Mouse (Mus musculus) midbrain, embryonic 16.5 days (tissue): ENCODE results near the gene Gm1604a. TPM values are rescaled to one million over a fixed set of nuclear protein-coding genes. Genes with fewer than 3 reads are reported as not detected.
"Not testable (repeated sequence)": the region's sequence is repeated elsewhere in the genome, so short reads cannot be mapped to it uniquely, and the experiment has no call there.

ENCODE experiments used
- ATAC-seq: fragments of 200-750 bp; cut with Nextera tagmentation; 2 replicates; pipeline ENCODE4 v1.8.0; 2017; ENCODE audit warnings: moderate TSS enrichment
- H3K27ac ChIP-seq: fragments of 300-500 bp; sonication (generic); 2 replicates; pipeline ENCODE4 v1.5.1; 2014; ENCODE audit warnings: mild to moderate bottlenecking, low read length, mixed read lengths
- H3K27me3 ChIP-seq: fragments of 300-500 bp; sonication (generic); 2 replicates; pipeline ENCODE4 v1.6.1; 2014; ENCODE audit warnings: low read depth, low read length, mixed read lengths; ENCODE audit not compliant: control insufficient read depth, insufficient read depth
- H3K36me3 ChIP-seq: fragments of 300-500 bp; sonication (generic); 2 replicates; pipeline ENCODE4 v1.6.1; 2014; ENCODE audit warnings: mild to moderate bottlenecking, low read length, moderate library complexity, mixed read lengths; ENCODE audit not compliant: control insufficient read depth, insufficient read depth
- H3K4me1 ChIP-seq: fragments of 300-500 bp; sonication (generic); 2 replicates; pipeline ENCODE4 v1.6.1; 2014; ENCODE audit warnings: mild to moderate bottlenecking, low read length, mixed read lengths; ENCODE audit not compliant: control insufficient read depth, insufficient read depth
- H3K4me2 ChIP-seq: fragments of 300-500 bp; sonication (generic); 2 replicates; pipeline ENCODE4 v1.6.1; 2014; ENCODE audit warnings: mild to moderate bottlenecking, low read length, mixed read lengths
- H3K4me3 ChIP-seq: fragments of 300-500 bp; sonication (generic); 2 replicates; pipeline ENCODE4 v1.5.1; 2014; ENCODE audit warnings: low read depth, mild to moderate bottlenecking, low read length, moderate library complexity, mixed read lengths
- H3K9ac ChIP-seq: fragments of 300-500 bp; sonication (generic); 2 replicates; pipeline ENCODE4 v1.6.1; 2014; ENCODE audit warnings: low read depth, low read length, mixed read lengths
- H3K9me3 ChIP-seq: fragments of 300-500 bp; sonication (generic); replicated peaks from 2 replicates; pipeline ENCODE4 v1.6.1; 2014; ENCODE audit warnings: mild to moderate bottlenecking, low read length, mixed read lengths; ENCODE audit not compliant: control insufficient read depth, poor library complexity, severe bottlenecking
- WGBS: fragments of 180-500 bp; shearing (Covaris S2); extraction: QIAGEN DNeasy Blood & Tissue Kit; methylation state at CpG from one replicate; pipeline ENCODE4 v1.1.7; 2014; 5-methylcytosine and 5-hydroxymethylcytosine counted together
- polyA plus RNA-seq: library from polyadenylated mRNA; unstranded; fragments of >200 nt; fragmentation: Nextera tagmentation; extraction: Ambion mirVana; gene quantifications from 2 replicates; pipeline ENCODE4 v1.2.1, GENCODE M21; 2015

The Gm1604a gene
- polyA plus RNA-seq, 1 experiment from 2014 or later, result 0.48 TPM

GRCm38 (mm10) chr17:7001790-7002585 lies 23.4 kb upstream of the Gm1604a start:
- H3K9me3 ChIP-seq, H3K36me3 ChIP-seq, H3K4me1 ChIP-seq, H3K4me2 ChIP-seq, H3K4me3 ChIP-seq, ATAC-seq, H3K27ac ChIP-seq, H3K9ac ChIP-seq, H3K27me3 ChIP-seq: not testable (repeated sequence)
- 81% methylated on average over 7 of the region's 12 CpGs for WGBS

- not testable (repeated sequence) for H3K9me3 ChIP-seq, H3K36me3 ChIP-seq, H3K27ac ChIP-seq, H3K9ac ChIP-seq, H3K4me2 ChIP-seq, ATAC-seq, H3K27me3 ChIP-seq, H3K4me3 ChIP-seq, H3K4me1 ChIP-seq
- no CpG with 5 or more reads among the region's 3 CpGs for WGBS
Observed at GRCm38 (mm10) chr17:7003392-7003791, 22.0 kb upstream of the Gm1604a start.

DNA sequence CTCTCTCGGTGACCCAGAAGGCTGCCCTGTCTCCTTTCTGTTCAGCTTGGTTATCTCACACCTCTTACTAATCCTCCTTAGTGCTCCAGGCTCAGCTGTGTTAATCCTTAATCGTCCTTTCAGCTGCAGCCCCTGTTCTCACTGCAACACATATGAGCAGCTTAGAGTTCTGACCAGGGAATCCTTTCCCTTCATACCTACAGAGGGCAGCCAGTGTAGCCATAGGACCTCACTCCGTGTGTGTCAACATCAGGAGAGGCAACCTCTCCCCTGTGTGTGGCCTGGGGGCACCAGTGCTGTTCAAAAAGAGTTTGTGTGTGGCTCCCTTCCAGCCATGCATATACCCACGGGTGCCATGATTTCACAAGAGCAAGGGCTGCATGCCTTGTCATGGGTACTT lies 19.7 kb upstream of the Gm1604a start:
- not testable (repeated sequence) for ATAC-seq, H3K9ac ChIP-seq, H3K27ac ChIP-seq, H3K4me1 ChIP-seq, H3K27me3 ChIP-seq, H3K36me3 ChIP-seq, H3K4me3 ChIP-seq, H3K4me2 ChIP-seq, H3K9me3 ChIP-seq
- WGBS, result 28% methylated on average over 2 of the region's 4 CpGs

- H3K9me3 ChIP-seq, H3K27ac ChIP-seq, ATAC-seq: not testable (repeated sequence)
Observed at GRCm38 (mm10) chr17:7008885-7009284, 16.5 kb upstream of the Gm1604a start.

DNA sequence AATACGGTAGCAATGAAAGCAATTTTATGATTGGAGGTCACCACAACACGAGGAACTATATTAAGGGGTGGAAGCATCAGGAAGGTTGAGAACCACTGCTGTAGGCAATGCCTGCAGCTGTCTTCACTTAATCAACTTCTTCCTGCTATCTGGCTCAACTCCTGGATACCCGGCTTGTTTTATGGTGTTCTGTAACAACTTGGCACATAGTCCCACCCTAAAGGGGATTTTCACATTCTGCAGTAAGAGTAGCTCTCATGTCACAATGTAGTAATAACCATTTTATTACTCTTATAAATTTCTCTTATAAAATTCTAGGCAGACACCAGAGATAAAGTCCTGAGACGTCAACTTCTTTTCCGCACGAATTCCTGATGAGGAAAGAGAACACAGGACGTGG lies 15.9 kb upstream of the Gm1604a start:
- H3K9ac ChIP-seq, H3K9me3 ChIP-seq, H3K27me3 ChIP-seq, H3K36me3 ChIP-seq, H3K27ac ChIP-seq, H3K4me2 ChIP-seq, ATAC-seq, H3K4me3 ChIP-seq, H3K4me1 ChIP-seq: not testable (repeated sequence)
- no CpG with 5 or more reads among the region's 7 CpGs for WGBS

More at GRCm38 (mm10) chr17:7008885-7009284, 16.5 kb upstream of the Gm1604a start:
- H3K9ac ChIP-seq, H3K27me3 ChIP-seq, H3K4me1 ChIP-seq, H3K4me2 ChIP-seq, H3K36me3 ChIP-seq, H3K4me3 ChIP-seq: not testable (repeated sequence)

DNA sequence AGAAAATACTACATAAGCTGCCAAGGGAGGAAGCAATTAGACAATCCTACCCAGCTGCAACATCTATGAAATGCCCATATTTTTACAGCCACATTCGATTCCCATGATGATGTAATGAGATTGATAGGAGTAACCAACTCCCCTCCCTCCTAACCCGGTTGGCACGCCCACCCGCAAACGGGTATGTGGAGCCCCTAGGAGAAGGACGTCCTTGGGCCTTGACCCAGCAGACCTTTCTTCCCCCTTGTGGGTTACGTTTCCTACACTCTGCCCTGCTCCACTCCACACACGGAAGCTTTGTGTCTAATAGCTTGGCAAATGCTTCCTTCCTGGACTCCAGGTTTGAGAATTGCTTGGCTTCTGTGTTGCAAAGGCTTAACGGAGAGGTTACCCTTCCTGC lies 15.5 kb upstream of the Gm1604a start:
- H3K4me3 ChIP-seq, H3K27ac ChIP-seq, H3K9ac ChIP-seq, H3K4me2 ChIP-seq, H3K36me3 ChIP-seq, H3K27me3 ChIP-seq, ATAC-seq, H3K9me3 ChIP-seq, H3K4me1 ChIP-seq: not testable (repeated sequence)
- WGBS, result 81% methylated on average over 4 of the region's 9 CpGs

- H3K9ac ChIP-seq, H3K36me3 ChIP-seq, ATAC-seq, H3K9me3 ChIP-seq, H3K27ac ChIP-seq, H3K27me3 ChIP-seq, H3K4me2 ChIP-seq, H3K4me3 ChIP-seq, H3K4me1 ChIP-seq: not testable (repeated sequence)
- no CpG with 5 or more reads among the region's 1 CpGs for WGBS
Observed at GRCm38 (mm10) chr17:7014190-7014589, 11.2 kb upstream of the Gm1604a start.

DNA sequence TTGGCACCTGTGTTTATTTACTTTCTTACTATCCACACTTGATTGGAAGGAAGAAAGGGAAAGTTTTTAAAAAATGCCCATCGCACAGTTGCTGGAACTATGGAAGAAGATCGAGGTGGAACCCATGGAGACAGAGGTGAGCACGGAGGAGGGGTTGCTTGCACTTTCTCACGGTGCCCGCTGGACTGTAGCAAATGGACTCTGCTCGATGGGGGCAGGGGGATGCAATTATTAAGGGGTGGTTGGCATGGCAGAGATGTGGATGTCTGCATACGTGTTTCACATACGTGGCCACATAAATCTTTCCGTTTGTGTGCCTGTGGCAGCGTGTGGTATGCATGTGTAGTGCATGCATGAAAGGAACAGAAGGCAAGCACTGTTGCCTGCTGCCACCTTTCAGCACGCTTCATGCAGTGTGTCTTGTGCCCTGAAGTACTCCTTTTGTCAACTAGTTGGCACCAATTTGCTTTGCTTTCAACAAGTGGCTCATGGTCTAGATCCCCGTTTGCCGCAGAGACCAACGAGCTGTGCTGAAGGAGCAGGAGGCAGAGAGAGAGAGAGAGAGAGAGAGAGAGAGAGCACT lies 487 bp downstream of the Gm1604a start:
- not testable (repeated sequence) for H3K27me3 ChIP-seq, H3K36me3 ChIP-seq, H3K4me3 ChIP-seq, H3K4me2 ChIP-seq, H3K27ac ChIP-seq, H3K4me1 ChIP-seq, H3K9ac ChIP-seq, H3K9me3 ChIP-seq
- peak; percentile 33; the same call in 1 of the 2 replicates for ATAC-seq
- WGBS, result 40% methylated on average over 3 of the region's 14 CpGs

- H3K9ac ChIP-seq, H3K27ac ChIP-seq, H3K4me3 ChIP-seq, H3K27me3 ChIP-seq, H3K9me3 ChIP-seq, H3K4me1 ChIP-seq, H3K4me2 ChIP-seq, H3K36me3 ChIP-seq, ATAC-seq: not testable (repeated sequence)
- 71% methylated on average over 5 of the region's 7 CpGs for WGBS
Observed at GRCm38 (mm10) chr17:7030204-7030603, 4.8 kb downstream of the Gm1604a start.
